20 mouse cellular contexts compared by ENCODE assay signal in genomic region chr5:34695521-34695920, GRCm38 (mm10). TPM values are rescaled to one million over a fixed set of nuclear protein-coding genes. Genes with fewer than 3 reads are reported as not detected.
DNase-seq lines count a peak whose midpoint lies in the region; ATAC-seq and TF ChIP-seq lines count a peak whose summit lies in the region.
"Had no signal": no experiment of that assay in that cellular context is flagged by ENCODE, and none has a peak within 500 bp of the region (broad histone marks: within the 10 kb centered on the region; RNA-seq: fewer than 3 reads in every experiment).

No protein-coding gene starts in this region.

- no peaks in the 10 kb centered on the region for H3K36me3 ChIP-seq in liver, adult 2 months (ENCODE audit: control insufficient read depth, insufficient read depth, low read length)
- peaks cover 0 to 10% of the 10 kb centered on the region in 2 experiments; a peak in 2 of 4 replicates for H3K36me3 ChIP-seq in MEL (ENCODE audit: control insufficient read depth in 1 of 2, insufficient read depth in 2 of 2, low read length in 2 of 2)
- no peaks in the 10 kb centered on the region for H3K36me3 ChIP-seq in forebrain, postnatal 0 days (ENCODE audit: insufficient read depth)
- no peaks in the 10 kb centered on the region for H3K36me3 ChIP-seq in limb, embryonic 10.5 days
- H3K36me3 ChIP-seq: heart, embryonic 15.5 days; hindbrain, embryonic 15.5 days had no signal

- TF ChIP-seq POLR2A in liver, adult 2 months (IDR thresholded peaks at IDR 0.05; ENCODE audit: extremely low read depth, insufficient read depth, low read length), result no peak
- TF ChIP-seq POLR2A in MEL (IDR thresholded peaks at IDR 0.05; ENCODE audit: control insufficient read depth in 1 of 2, insufficient read depth in 1 of 2, low read depth in 1 of 2, low read length in 2 of 2, poor library complexity in 1 of 2), result no peak

- no peak for TF ChIP-seq EP300 in MEL (IDR thresholded peaks at IDR 0.05; ENCODE audit: low read depth in 1 of 2, low read length in 2 of 2)

- H3K79me2 ChIP-seq in liver, adult 2 months (ENCODE audit: control insufficient read depth, insufficient read depth, low read length), result no peaks in the 10 kb centered on the region
- no peaks in the 10 kb centered on the region for H3K79me2 ChIP-seq in MEL (ENCODE audit: control insufficient read depth, insufficient read depth, low read length, poor library complexity)

- no peak for TF ChIP-seq RAD21 in MEL (IDR thresholded peaks at IDR 0.05; ENCODE audit: low read depth, low read length)

- WGBS in liver, adult 2 months, result 67% methylated on average over 5 of the region's 5 CpGs
- WGBS in forebrain, postnatal 0 days, result 81% methylated on average over 5 of the region's 5 CpGs
- 82% methylated on average over 5 of the region's 5 CpGs for WGBS in limb, embryonic 10.5 days

- H3K27ac ChIP-seq in liver, adult 2 months (replicated peaks; ENCODE audit: insufficient read depth, low read depth, low read length), result no peak overlapping the region
- no peak overlapping the region for H3K27ac ChIP-seq in MEL (ENCODE audit: control insufficient read depth, low read depth, low read length)
- no peak overlapping the region for H3K27ac ChIP-seq in forebrain, postnatal 0 days (ENCODE audit: low read depth, low read length)
- H3K27ac ChIP-seq in limb, embryonic 10.5 days, result no peak overlapping the region
- H3K27ac ChIP-seq: heart, embryonic 15.5 days; hindbrain, embryonic 15.5 days; layer of hippocampus, adult 2 months; liver, embryonic 14.5 days; macrophage had no signal

- no peak overlapping the region for H3K9ac ChIP-seq in liver, adult 2 months (ENCODE audit: low read depth, low read length)
- H3K9ac ChIP-seq in MEL (ENCODE audit: control insufficient read depth, low read depth, low read length, poor library complexity, severe bottlenecking), result no peak overlapping the region
- no peak overlapping the region for H3K9ac ChIP-seq in forebrain, postnatal 0 days
- H3K9ac ChIP-seq: heart, embryonic 15.5 days; hindbrain, embryonic 15.5 days; liver, embryonic 14.5 days had no signal

- DNase-seq in liver, adult 2 months (ENCODE audit: extremely low read depth, low read depth, low spot score), result peak; percentile 25
- DNase-seq in liver (no peak), 416B (ENCODE audit: low read depth) (peak; percentile 80), MEL (ENCODE audit: low read depth, low spot score) (peak; percentile 19)
- no peak for DNase-seq in forebrain, postnatal 0 days
- no peak for DNase-seq in limb, embryonic 10.5 days (ENCODE audit: low spot score)
- DNase-seq in cerebellum, adult 9-11 months, result no peak
- DNase-seq: adrenal gland, postnatal 14 days; cerebellum, adult 8-10 months; gastrocnemius, postnatal 25 days; kidney, adult 2 months; kidney, postnatal 10 days; thymus, postnatal 14 days had no signal

- no peaks in the 10 kb centered on the region for H3K9me3 ChIP-seq in MEL (replicated peaks; ENCODE audit: insufficient read depth, low read length)
- no peaks in the 10 kb centered on the region for H3K9me3 ChIP-seq in forebrain, postnatal 0 days (ENCODE audit: low read length)
- no peaks in the 10 kb centered on the region for H3K9me3 ChIP-seq in limb, embryonic 10.5 days (replicated peaks)
- H3K9me3 ChIP-seq: heart, embryonic 15.5 days; hindbrain, embryonic 15.5 days had no signal

- peak; percentile 98 for ATAC-seq in granulocyte monocyte progenitor cell, adult 5-6 weeks (replicated peaks; ENCODE audit: poor library complexity, severe bottlenecking)
- no peak for ATAC-seq in forebrain, postnatal 0 days

- H3K4me1 ChIP-seq in liver, adult 2 months (ENCODE audit: control insufficient read depth, insufficient read depth, low read length), result no peaks in the 10 kb centered on the region
- H3K4me1 ChIP-seq in MEL (ENCODE audit: control insufficient read depth in 1 of 2, insufficient read depth in 2 of 2, low read length in 2 of 2), result 0 out of 4 replicates have a peak, but pooled peaks cover 0 to 2% of the 10 kb centered on the region in 2 experiments
- no peaks in the 10 kb centered on the region for H3K4me1 ChIP-seq in forebrain, postnatal 0 days (ENCODE audit: insufficient read depth)
- no peaks in the 10 kb centered on the region for H3K4me1 ChIP-seq in limb, embryonic 10.5 days
- H3K4me1 ChIP-seq: heart, embryonic 15.5 days; hindbrain, embryonic 15.5 days had no signal

- no peak overlapping the region for H3K4me2 ChIP-seq in forebrain, postnatal 0 days (ENCODE audit: low read depth)
- H3K4me2 ChIP-seq: heart, embryonic 15.5 days; hindbrain, embryonic 15.5 days; midbrain, embryonic 11.5 days had no signal

- no peak for TF ChIP-seq CTCF in liver, adult 2 months (IDR thresholded peaks at IDR 0.05; ENCODE audit: low read depth, low read length)
- no peak for TF ChIP-seq CTCF in MEL (IDR thresholded peaks at IDR 0.05 in 2 of 3, conservative IDR thresholded peaks at IDR 0.05 in 1 of 3; ENCODE audit: control insufficient read depth in 1 of 3, insufficient read depth in 1 of 3, low read depth in 2 of 3, low read length in 3 of 3, poor library complexity in 1 of 3, severe bottlenecking in 1 of 3)
- no peak for TF ChIP-seq CTCF in forebrain, postnatal 0 days (IDR thresholded peaks at IDR 0.05; ENCODE audit: low read depth)

- H3K4me3 ChIP-seq in liver, adult 2 months (ENCODE audit: insufficient read depth, low read depth, low read length), result no peak overlapping the region
- H3K4me3 ChIP-seq in MEL (ENCODE audit: control insufficient read depth in 1 of 2, insufficient read depth in 1 of 2, low read depth in 2 of 2, low read length in 2 of 2), result no peak overlapping the region
- no peak overlapping the region for H3K4me3 ChIP-seq in forebrain, postnatal 0 days (ENCODE audit: low read depth, low read length)
- no peak overlapping the region for H3K4me3 ChIP-seq in limb, embryonic 10.5 days
- H3K4me3 ChIP-seq: heart, embryonic 15.5 days; hindbrain, embryonic 15.5 days; layer of hippocampus, adult 2 months had no signal

- no peaks in the 10 kb centered on the region for H3K27me3 ChIP-seq in liver, adult 2 months (ENCODE audit: control insufficient read depth, insufficient read depth, low read length)
- no peaks in the 10 kb centered on the region; a peak in 1 of 4 replicates for H3K27me3 ChIP-seq in MEL (ENCODE audit: control insufficient read depth in 1 of 2, insufficient read depth in 2 of 2, low read length in 2 of 2)
- no peaks in the 10 kb centered on the region for H3K27me3 ChIP-seq in forebrain, postnatal 0 days (ENCODE audit: insufficient read depth, low read length)
- no peaks in the 10 kb centered on the region for H3K27me3 ChIP-seq in limb, embryonic 10.5 days (ENCODE audit: low read depth, poor library complexity, severe bottlenecking)
- H3K27me3 ChIP-seq: heart, embryonic 15.5 days; hindbrain, embryonic 15.5 days had no signal

TF ChIP-seq in MEL, 35 proteins besides CTCF, POLR2A, EP300 and RAD21:
- no peak for TF ChIP-seq UBTF (IDR thresholded peaks at IDR 0.05; ENCODE audit: borderline replicate concordance, insufficient read depth, low read depth, low read length)

RNA-seq across cellular contexts. Expression of gene Grk4, which starts 35.3 kb away (rescaled TPM):
- total RNA-seq in liver, adult 2 months (2014; rRNA removed), result 0.65 and 1.6 TPM in 2 replicates
- 0.46 and 0.65 TPM in 2 replicates for polyA plus RNA-seq in liver, adult 2 months (2012; rRNA removed)
- 0.42 and 0.81 TPM in 2 replicates for total RNA-seq in MEL (2012; rRNA removed)
- under 1 TPM in 1 of 2 experiments, not detected in 1; 0.70 TPM for polyA plus RNA-seq in MEL (2012; ENCODE audit: insufficient read depth in 1 of 2, insufficient read length in 2 of 2, low read depth in 1 of 2, low replicate concordance in 2 of 2, missing spikeins in 1 of 2)
- total RNA-seq in granulocyte monocyte progenitor cell, adult 5-6 weeks (2014; fragmentation: Nextera tagmentation), result 0.95 and 7.2 TPM in 2 replicates
- 1.2 and 1.4 TPM in 2 replicates for total RNA-seq in granulocyte monocyte progenitor cell, adult 5-6 weeks (2017)
- 2.4 and 3.5 TPM in 2 replicates for total RNA-seq in forebrain, postnatal 0 days (2014; rRNA removed)
- 2.2 and 3.6 TPM in 2 replicates for polyA plus RNA-seq in forebrain, postnatal 0 days (2015; fragmentation: Nextera tagmentation; extraction: Ambion mirVana)
- 0.73 and 1.3 TPM in 2 replicates for polyA plus RNA-seq in limb, embryonic 10.5 days (2016; fragmentation: Nextera tagmentation; extraction: Ambion mirVana)

RNA-seq across cellular contexts. Expression of gene Nop14, which starts 35.6 kb away (rescaled TPM):
- total RNA-seq in liver, adult 2 months (2014; rRNA removed), result 7.4 and 12.5 TPM in 2 replicates
- 4.7 and 5.8 TPM in 2 replicates for polyA plus RNA-seq in liver, adult 2 months (2012; rRNA removed)
- total RNA-seq in MEL (2012; rRNA removed), result 87.3 and 101 TPM in 2 replicates
- polyA plus RNA-seq in MEL (2012; ENCODE audit: insufficient read depth in 1 of 2, insufficient read length in 2 of 2, low read depth in 1 of 2, low replicate concordance in 2 of 2, missing spikeins in 1 of 2), result 100 to 1,000 TPM in 1 of 2 experiments, not detected in 1; 132 TPM
- total RNA-seq in granulocyte monocyte progenitor cell, adult 5-6 weeks (2014; fragmentation: Nextera tagmentation), result 40.0 and 45.0 TPM in 2 replicates
- 47.7 and 50.0 TPM in 2 replicates for total RNA-seq in granulocyte monocyte progenitor cell, adult 5-6 weeks (2017)
- total RNA-seq in forebrain, postnatal 0 days (2014; rRNA removed), result 12.1 and 14.9 TPM in 2 replicates
- polyA plus RNA-seq in forebrain, postnatal 0 days (2015; fragmentation: Nextera tagmentation; extraction: Ambion mirVana), result 22.0 and 23.3 TPM in 2 replicates
- polyA plus RNA-seq in limb, embryonic 10.5 days (2016; fragmentation: Nextera tagmentation; extraction: Ambion mirVana), result 29.1 and 31.9 TPM in 2 replicates

RNA-seq across cellular contexts. Expression of gene Mfsd10, which starts 58.5 kb away (rescaled TPM):
- 3.9 and 4.6 TPM in 2 replicates for total RNA-seq in liver, adult 2 months (2014; rRNA removed)
- 14.2 and 26.6 TPM in 2 replicates for polyA plus RNA-seq in liver, adult 2 months (2012; rRNA removed)
- total RNA-seq in MEL (2012; rRNA removed), result 106 and 136 TPM in 2 replicates
- 100 to 1,000 TPM in 1 of 2 experiments, not detected in 1; 296 TPM for polyA plus RNA-seq in MEL (2012; ENCODE audit: insufficient read depth in 1 of 2, insufficient read length in 2 of 2, low read depth in 1 of 2, low replicate concordance in 2 of 2, missing spikeins in 1 of 2)
- total RNA-seq in granulocyte monocyte progenitor cell, adult 5-6 weeks (2014; fragmentation: Nextera tagmentation), result 196 and 197 TPM in 2 replicates
- 111 and 147 TPM in 2 replicates for total RNA-seq in granulocyte monocyte progenitor cell, adult 5-6 weeks (2017)
- total RNA-seq in forebrain, postnatal 0 days (2014; rRNA removed), result 59.9 and 78.4 TPM in 2 replicates
- polyA plus RNA-seq in forebrain, postnatal 0 days (2015; fragmentation: Nextera tagmentation; extraction: Ambion mirVana), result 76.0 and 95.9 TPM in 2 replicates
- polyA plus RNA-seq in limb, embryonic 10.5 days (2016; fragmentation: Nextera tagmentation; extraction: Ambion mirVana), result 105 and 111 TPM in 2 replicates

Comparison
In these comparisons a context has a peak if more than half of its experiments do, and no peak if none do; other contexts are left out.
1. DNase-seq: peak in liver, adult 2 months (single experiment), 416B (single experiment) and MEL (single experiment); none in liver (single experiment), forebrain, postnatal 0 days (single experiment), limb, embryonic 10.5 days (single experiment) and cerebellum, adult 9-11 months (single experiment).
2. RNA of gene Mfsd10, which starts 58.5 kb away (total RNA-seq): 111 to 197 TPM in granulocyte monocyte progenitor cell, adult 5-6 weeks, 106 to 136 TPM in MEL and 59.9 to 78.4 TPM in forebrain, postnatal 0 days; 3.9 to 4.6 TPM in liver, adult 2 months; every median in the first group is over 10 times any median in the second.